Mouse (Mus musculus): ENCODE results near the gene Sptb. TPM values are rescaled to one million over a fixed set of nuclear protein-coding genes. Genes with fewer than 3 reads are reported as not detected.

Gene Sptb
- total and polyA plus RNA-seq, 3 experiments, result 17.9 to 85.1 (median 35.4) TPM

DNA sequence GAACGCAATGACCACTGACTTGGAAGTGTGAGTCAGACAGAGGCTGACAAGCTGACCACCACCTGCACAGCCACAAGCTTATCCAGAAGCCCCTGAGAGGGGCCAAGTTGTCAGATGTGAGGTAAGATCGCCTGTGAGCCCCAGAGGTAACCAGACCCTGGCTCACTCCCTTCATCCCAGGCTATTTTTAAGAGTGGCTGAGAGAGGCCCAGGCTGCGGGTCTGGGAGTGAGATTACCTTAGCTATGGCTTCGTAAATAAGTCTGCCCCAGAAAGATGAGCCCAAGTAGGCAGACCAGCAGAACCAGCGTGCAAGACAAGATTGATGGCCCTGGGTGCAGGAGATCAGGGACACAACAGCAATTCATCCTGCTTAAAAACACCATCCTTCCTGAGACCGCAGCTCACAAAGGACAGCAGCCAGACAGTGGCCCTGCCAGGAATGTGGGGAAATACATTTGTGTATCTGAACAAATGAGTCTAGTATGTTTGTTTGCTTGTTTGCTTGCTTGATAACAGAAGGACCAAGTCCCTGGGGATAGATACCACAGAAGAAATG lies 58.5 kb downstream of the Sptb start:
- Histone ChIP-seq H3K4me3 (ENCODE audit: control insufficient read depth in 1 of 2, insufficient read depth in 1 of 2, low read depth in 2 of 2, low read length in 2 of 2) (no peak overlapping the region), H3K4me1 (ENCODE audit: control insufficient read depth in 1 of 2, insufficient read depth in 2 of 2, low read length in 2 of 2) (no peaks in the 10 kb centered on the region), H3K27me3 (ENCODE audit: control insufficient read depth in 1 of 2, insufficient read depth in 2 of 2, low read length in 2 of 2) (no peaks in the 10 kb centered on the region), H3K36me3 (ENCODE audit: control insufficient read depth in 1 of 2, insufficient read depth in 2 of 2, low read length in 2 of 2) (no peaks in the 10 kb centered on the region), H3K27ac (ENCODE audit: control insufficient read depth, low read depth, low read length) (no peak overlapping the region), H3K79me2 (ENCODE audit: control insufficient read depth, insufficient read depth, low read length, poor library complexity) (no peaks in the 10 kb centered on the region), H3K9me3 (replicated peaks; ENCODE audit: insufficient read depth, low read length) (no peaks in the 10 kb centered on the region), H3K9ac (ENCODE audit: control insufficient read depth, low read depth, low read length, poor library complexity, severe bottlenecking) (no peak overlapping the region)
- no peak for DNase-seq (ENCODE audit: low read depth, low spot score)
- TF ChIP-seq MYB (IDR thresholded peaks at IDR 0.05; ENCODE audit: low read depth, low read length) (no peak), BHLHE40 (IDR thresholded peaks at IDR 0.05; ENCODE audit: borderline replicate concordance, low read depth, low read length) (no peak), TCF12 (IDR thresholded peaks at IDR 0.05; ENCODE audit: low read depth, low read length) (no peak), MAFK (IDR thresholded peaks at IDR 0.05; ENCODE audit: borderline replicate concordance, low read depth, low read length) (no peak), MAX (IDR thresholded peaks at IDR 0.05; ENCODE audit: low read length) (no peak), MEF2A (IDR thresholded peaks at IDR 0.05; ENCODE audit: extremely low read depth, insufficient replicate concordance, low read depth, low read length, poor library complexity, severe bottlenecking) (no peak), NRF1 (IDR thresholded peaks at IDR 0.05; ENCODE audit: insufficient read depth, low read depth, low read length, poor library complexity, severe bottlenecking) (no peak)

DNA sequence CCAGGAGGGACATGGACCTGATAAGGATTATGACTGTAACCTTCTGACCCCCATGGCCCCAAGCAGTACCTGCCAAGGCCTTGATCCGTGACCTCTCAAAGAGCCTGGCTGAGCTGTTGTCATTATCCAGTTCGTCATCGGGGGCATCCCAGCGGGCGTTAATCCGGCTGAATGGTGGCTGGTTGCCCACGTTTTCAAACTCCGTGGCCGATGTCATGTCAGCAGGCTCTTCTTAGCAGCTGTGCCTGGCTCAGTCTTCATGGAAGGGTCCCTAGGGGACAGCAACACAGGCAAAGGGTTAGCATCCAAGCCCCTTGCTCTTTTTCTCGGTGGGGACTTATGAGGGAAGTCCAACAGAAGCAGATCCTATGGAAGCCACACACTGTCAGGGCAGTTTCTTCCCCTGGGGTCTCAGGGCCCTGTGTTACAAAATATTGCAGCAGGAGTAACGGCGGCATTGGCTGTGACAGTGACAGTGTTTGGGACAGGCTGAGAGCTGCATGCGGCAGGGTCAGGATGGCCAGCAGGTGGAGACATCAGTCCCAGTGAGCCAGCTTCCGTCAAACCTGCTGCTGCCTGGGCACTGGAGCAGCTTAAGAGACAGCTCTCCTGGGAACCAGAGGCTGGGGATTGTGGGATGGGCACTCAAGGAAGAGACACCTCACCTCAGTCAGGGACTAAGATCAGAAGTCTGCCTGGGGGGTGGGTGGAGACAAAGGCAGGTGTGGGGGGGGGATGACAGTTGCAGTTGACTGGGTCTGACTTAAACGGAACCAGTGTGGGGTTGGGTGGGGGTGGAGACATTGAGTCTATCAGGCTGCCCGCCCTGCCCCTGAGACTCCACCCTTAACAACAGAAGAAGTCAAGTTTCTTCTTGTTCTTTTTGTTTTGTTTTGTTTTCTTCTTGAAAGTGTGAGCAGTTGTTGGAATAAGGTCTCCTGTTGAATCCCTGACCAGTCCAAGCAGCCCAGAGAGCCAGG lies 60.3 kb downstream of the Sptb start:
- H3K4me3 ChIP-seq (ENCODE audit: control insufficient read depth in 1 of 2, insufficient read depth in 1 of 2, low read depth in 2 of 2, low read length in 2 of 2), result no peak overlapping the region
- no peaks in the 10 kb centered on the region for H3K27me3 ChIP-seq (ENCODE audit: control insufficient read depth in 1 of 2, insufficient read depth in 2 of 2, low read length in 2 of 2)
- H3K9me3 ChIP-seq (replicated peaks; ENCODE audit: insufficient read depth, low read length), result no peaks in the 10 kb centered on the region
- no peak overlapping the region for H3K9ac ChIP-seq (ENCODE audit: control insufficient read depth, low read depth, low read length, poor library complexity, severe bottlenecking)
- TF ChIP-seq JUND (IDR thresholded peaks at IDR 0.05; ENCODE audit: low read depth, low read length) (no peak), RAD21 (IDR thresholded peaks at IDR 0.05; ENCODE audit: low read depth, low read length) (peak; percentile 60), TAL1 (IDR thresholded peaks at IDR 0.05; ENCODE audit: low read length) (no peak), ZC3H11A (IDR thresholded peaks at IDR 0.05; ENCODE audit: low read depth, low read length) (peak; percentile 54), SMC3 (IDR thresholded peaks at IDR 0.05; ENCODE audit: low read depth, low read length) (peak; percentile 89), POLR2AphosphoS2 (IDR thresholded peaks at IDR 0.05; ENCODE audit: low read length) (no peak), CTCF (IDR thresholded peaks at IDR 0.05 in 2 of 3, conservative IDR thresholded peaks at IDR 0.05 in 1 of 3; ENCODE audit: control insufficient read depth in 1 of 3, insufficient read depth in 1 of 3, low read depth in 2 of 3, low read length in 3 of 3, poor library complexity in 1 of 3, severe bottlenecking in 1 of 3) (peak; percentile 31 to 81 (median 69); a peak in 5 of 6 replicates), MXI1 (IDR thresholded peaks at IDR 0.05; ENCODE audit: low read depth, low read length) (no peak), ZNF384 (IDR thresholded peaks at IDR 0.05; ENCODE audit: low read depth, low read length) (no peak), MEF2A (IDR thresholded peaks at IDR 0.05; ENCODE audit: extremely low read depth, insufficient replicate concordance, low read depth, low read length, poor library complexity, severe bottlenecking) (no peak), MAX (IDR thresholded peaks at IDR 0.05; ENCODE audit: low read length) (no peak), ZMIZ1 (IDR thresholded peaks at IDR 0.05; ENCODE audit: low read depth, low read length) (no peak), TBP (IDR thresholded peaks at IDR 0.05; ENCODE audit: low read depth, low read length) (no peak), MAZ (IDR thresholded peaks at IDR 0.05; ENCODE audit: low read depth, low read length) (no peak), HCFC1 (IDR thresholded peaks at IDR 0.05; ENCODE audit: low read depth, low read length) (no peak)
- H3K4me1 ChIP-seq (ENCODE audit: control insufficient read depth in 1 of 2, insufficient read depth in 2 of 2, low read length in 2 of 2), result no peaks in the 10 kb centered on the region
- H3K79me2 ChIP-seq (ENCODE audit: control insufficient read depth, insufficient read depth, low read length, poor library complexity), result no peaks in the 10 kb centered on the region
- H3K27ac ChIP-seq (ENCODE audit: control insufficient read depth, low read depth, low read length), result no peak overlapping the region
- H3K36me3 ChIP-seq (ENCODE audit: control insufficient read depth in 1 of 2, insufficient read depth in 2 of 2, low read length in 2 of 2), result no peaks in the 10 kb centered on the region
- DNase-seq (ENCODE audit: low read depth, low spot score), result peak; percentile 42

Measured in MEL (cell line).